Mouse (Mus musculus) small intestine, adult 2 months (tissue): ENCODE data around the gene Sdccag8.

Experiments
- CTCF ChIP-seq: fragments of 200-500 bp; IDR thresholded peaks from 2 replicates; pipeline ENCODE4 v1.5.1; 2012; ENCODE audit warnings: low read depth, mild to moderate bottlenecking, control low read depth, inconsistent platforms, low read length, moderate library complexity, mixed read lengths; ENCODE audit not compliant: insufficient replicate concordance, insufficient read length; ENCODE audit errors: extremely low read depth
- POLR2A ChIP-seq: fragments of 200-500 bp; IDR thresholded peaks from 2 replicates; pipeline ENCODE4 v1.6.1; 2012; ENCODE audit warnings: low read depth, mild to moderate bottlenecking, control low read depth, inconsistent platforms, low read length, moderate library complexity

GRCm38 (mm10) chr1:177032233-177032632, 217.8 kb downstream of the Sdccag8 start:
- TF ChIP-seq CTCF, result no peak
- TF ChIP-seq POLR2A, result no peak
